Mouse (Mus musculus) T-helper 17 cell (primary cell): Measurements from ENCODE around the gene Efcab9.

ENCODE experiments used
- in situ Hi-C, 2 experiments: fragments of 300-600 bp; cut with MboI, MseI; formaldehyde crosslinking; loops; 1 replicate in 1 of 2; 2 replicates in 1 of 2; pipeline ENCODE4 v1.15.1; 2025; ENCODE audit warnings: high pct_unique_total_duplicates in 2 of 2

Gene Efcab9

DNA sequence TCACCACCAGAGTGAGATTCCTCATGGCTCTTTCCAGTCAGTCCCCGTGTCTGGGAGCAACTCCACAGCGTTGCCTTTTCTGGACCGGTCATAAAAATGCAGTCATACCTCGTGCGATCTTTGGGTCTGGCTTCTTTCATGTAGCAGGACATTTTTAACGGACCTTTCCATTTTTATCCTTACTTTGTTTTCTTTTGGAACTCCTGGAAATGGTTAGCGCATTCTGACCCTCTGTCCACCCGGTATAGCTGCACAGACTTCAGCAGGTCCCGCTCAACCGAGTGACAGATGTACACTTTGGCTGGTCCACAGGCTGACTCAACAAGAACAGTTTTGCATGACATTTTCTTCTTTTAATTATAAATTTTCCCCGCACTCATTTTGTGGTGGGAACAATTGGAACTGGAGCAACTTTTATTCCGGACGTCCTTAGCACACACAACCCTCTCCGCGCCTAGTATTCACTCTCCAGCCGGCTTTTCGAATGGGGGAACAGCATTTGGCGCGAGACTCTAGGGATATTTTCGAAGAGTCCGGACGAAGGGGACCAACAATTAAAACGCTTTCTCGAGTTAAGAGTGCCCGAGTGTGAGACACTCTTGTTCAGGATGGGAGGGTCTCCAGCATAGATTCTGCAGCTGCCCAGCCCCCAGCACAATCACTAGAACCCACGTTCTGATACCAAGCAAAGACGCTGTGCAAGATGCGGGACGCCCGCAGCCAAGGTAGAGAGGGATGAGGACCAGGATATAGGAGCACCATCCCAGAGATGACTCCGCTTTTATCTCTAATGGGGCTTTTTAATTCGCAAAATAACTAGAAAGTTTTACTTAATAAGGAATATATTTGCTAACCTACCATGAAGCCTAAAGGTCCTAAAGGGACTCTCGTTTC lies at the start of gene Efcab9:
Efcab9 (minus strand) TSS at position 211 of the 894 bp plus-strand sequence.
- in situ Hi-C loops: loop anchor here in 1 of 2 experiments (5.0 kb wide), 1 partner anchor 40 kb away; no protein-coding TSS in a partner anchor

DNA sequence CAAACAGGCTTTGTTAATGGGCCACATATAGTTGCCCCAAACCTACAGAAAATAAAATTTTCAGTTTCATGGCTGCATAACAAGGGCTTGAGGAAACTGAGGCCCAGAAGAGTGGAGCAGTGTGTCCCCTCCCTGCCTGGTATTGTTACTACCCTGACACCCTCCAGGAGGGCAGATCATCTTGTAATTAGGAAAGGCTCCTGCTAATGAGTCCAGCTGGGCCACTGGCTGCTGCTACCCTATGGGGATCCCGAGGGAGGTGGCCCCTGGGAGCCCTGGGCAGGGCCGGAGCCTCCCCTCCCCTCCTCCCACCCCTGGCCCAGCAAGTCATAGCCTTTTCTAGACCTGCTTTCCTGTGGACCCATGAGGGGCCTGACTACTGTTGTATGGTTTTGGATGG lies 49.1 kb upstream of the Efcab9 start:
- in situ Hi-C loops: no loop called here

DNA sequence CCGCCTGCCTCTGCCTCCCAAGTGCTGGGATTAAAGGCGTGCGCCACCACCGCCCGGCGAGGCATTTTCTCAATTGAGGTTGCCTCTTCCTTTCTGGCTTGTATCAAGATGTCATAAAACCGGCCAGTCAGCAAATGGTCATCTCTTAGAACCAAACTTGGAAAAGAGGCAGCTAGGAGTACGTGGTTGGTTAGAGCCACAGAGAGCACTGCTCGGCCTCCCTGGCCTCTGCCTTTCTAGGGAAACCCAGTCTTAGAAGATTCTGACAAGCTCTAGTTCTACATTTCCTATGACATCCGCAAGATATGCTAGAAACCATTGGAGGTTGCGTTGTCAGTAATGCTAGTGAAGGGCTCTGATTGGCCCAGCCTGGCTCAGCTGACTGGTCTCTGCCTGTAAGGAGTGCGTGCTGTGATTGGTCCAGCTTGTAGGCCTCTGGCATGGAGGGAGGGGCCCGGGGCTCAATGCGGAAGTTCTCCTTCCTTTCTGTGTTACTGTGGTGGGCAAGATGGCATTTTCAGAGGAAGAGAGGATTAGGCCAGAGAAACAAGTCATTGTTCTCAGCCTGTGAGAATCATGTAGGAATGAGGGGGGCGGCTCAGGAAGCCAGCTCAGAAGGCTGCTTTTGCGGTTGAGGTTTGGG lies 48.5 kb upstream of the Efcab9 start:
- in situ Hi-C loops: no loop called here

DNA sequence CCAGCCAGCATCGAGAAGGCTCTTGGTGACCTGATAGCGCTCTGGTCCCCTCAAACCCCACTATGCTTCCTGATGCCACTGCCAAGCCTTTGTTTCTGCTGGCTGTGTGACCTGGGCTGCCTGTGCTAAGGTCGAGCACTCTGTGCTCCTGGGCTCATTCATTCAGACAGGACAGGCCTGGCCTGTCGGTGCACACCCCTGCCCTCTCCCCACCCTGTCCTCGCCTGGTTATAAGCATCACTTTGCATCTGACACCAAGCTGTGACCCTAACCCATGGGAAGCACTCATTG lies 44.8 kb upstream of the Efcab9 start:
- in situ Hi-C loops: no loop called here

DNA sequence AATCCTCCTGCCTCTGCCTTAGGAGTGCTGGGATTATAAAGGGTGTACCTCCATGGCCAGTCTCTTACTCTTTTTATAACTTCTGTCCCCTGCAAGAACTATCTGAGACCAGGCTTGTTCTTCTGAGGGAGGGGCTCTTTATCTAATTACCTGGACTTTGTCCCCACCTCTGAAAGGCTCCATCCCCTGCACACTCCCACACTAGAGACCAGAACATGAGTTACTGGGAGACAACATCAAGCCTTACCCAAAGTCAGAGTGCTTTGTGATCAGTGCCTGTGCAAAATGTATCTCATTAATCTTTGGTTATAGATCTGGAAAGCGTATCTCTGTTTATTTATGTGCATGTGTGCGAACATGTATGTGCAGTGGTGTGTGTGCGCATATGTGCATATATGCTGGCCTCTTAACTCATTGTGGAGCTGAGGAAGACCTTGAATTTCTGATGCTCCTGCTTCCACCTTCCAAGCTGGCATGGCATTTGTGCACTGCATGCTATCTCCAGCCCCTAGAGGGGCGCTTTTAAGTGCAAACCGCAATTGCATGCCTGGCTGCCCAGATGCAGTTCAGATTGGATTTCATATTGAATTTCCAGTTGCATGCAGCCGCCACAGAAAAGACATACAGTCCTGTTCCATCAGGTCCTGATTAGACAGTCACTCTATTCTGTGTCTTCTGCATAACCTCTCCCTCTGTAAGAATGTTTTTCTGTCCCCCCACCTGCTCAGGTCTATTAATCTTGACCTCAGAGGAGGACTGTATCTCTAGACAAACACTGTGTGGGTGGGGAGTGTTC lies 44.3 kb upstream of the Efcab9 start:
- in situ Hi-C loops: no loop called here

DNA sequence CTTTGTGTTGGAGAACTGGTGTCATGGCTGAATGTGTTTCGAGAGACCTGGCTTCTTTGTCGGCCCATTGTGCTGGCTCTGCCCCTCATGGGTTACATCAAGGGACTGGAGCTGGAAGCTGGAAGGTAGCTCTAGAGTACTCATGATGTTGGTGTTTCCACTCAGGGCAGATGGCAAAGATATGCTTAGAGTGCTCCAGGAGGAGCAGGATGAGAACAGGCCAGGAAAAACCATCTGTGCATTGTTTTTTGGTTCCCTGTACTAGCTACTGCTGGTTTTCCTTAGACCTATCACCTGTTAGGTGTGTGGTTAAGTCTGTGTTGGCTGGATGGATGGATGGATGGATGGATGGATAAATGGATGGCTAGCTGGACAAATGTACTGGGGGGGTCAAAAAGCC lies 41.8 kb upstream of the Efcab9 start:
- in situ Hi-C loops: loop anchor here in 1 of 2 experiments (5.0 to 25.0 kb wide), 2 partner anchors 41 to 561 kb away; partner anchors contain the start of genes Efcab9, Nsg2 and Stk10

DNA sequence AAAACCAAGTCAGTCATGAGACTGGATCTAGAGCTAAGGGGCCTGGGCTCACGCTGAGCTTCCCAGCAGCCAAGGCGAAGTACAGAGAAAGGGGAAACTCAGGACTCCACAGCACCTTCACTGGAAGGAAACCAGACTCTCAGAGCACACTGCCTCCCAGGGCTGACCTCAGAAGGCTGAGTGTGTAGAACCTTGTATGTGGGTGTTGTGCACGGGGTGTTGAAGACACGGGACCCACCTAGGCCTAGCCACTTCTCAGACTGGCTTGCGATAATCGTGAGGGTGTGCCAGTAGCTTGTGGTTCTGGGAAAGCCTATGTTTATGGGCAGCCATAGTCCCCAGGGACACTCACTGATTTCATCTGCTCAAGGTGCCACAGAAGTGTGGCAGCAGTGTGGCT lies 39.2 kb upstream of the Efcab9 start:
- in situ Hi-C loops: loop anchor here in 1 of 2 experiments (5.0 to 25.0 kb wide), 2 partner anchors 39 to 559 kb away; partner anchors contain the start of genes Efcab9, Nsg2 and Stk10

DNA sequence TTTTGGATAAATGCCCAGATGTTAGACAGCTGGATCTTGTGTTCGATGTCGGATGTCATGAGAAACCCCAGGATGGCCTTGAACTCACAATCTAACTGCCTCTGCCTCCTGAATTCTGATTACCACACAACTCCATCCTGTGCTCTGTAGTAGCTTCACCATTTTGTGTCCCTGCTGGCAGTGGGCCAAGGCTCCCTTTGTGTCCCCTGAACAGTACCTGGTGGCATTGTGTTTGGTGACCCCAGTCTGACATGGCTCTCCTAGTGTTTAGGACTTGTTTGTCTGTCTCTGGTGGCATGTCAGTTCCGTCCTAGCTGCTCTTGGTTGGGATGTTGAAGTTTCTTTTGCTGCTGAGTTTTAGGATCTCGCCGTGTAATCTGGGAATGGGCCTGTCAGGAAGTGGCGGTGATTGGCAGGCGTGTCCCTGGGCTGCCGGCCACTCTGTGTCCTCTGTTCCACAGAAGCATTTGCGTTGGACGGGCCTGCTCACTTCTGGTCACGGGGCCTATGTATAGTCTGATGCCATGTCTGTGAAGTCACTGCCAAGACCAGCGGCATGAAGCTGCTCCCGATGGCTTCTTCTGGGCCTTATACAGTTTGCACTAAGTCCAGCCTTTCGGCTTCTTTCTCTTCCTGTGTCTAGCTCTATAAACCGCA lies 36.9 kb upstream of the Efcab9 start:
- in situ Hi-C loops: loop anchor here in 1 of 2 experiments (25.0 kb wide), 1 partner anchor 556 kb away; the partner anchor contains the start of gene Nsg2

DNA sequence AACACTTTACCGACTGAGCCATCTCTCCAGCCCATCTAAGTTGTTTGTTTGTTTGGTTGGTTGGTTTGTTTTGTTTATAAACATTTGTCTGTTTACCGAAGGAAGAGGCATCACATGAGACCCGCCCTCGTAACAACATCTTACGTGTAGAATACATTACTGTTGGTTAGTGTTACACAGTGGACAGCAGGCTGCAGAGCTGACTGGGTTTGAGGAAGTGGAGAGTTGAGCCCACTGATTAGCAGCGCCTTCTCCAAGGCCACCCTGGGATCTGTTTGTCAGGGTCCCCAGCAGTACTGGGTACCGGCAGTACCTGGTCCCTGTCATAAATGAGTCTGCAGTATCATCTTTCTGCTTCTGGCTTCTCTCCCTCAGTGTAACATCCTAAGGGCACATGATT lies 36.2 kb upstream of the Efcab9 start:
- in situ Hi-C loops: loop anchor here in 1 of 2 experiments (25.0 kb wide), 1 partner anchor 556 kb away; the partner anchor contains the start of gene Nsg2

DNA sequence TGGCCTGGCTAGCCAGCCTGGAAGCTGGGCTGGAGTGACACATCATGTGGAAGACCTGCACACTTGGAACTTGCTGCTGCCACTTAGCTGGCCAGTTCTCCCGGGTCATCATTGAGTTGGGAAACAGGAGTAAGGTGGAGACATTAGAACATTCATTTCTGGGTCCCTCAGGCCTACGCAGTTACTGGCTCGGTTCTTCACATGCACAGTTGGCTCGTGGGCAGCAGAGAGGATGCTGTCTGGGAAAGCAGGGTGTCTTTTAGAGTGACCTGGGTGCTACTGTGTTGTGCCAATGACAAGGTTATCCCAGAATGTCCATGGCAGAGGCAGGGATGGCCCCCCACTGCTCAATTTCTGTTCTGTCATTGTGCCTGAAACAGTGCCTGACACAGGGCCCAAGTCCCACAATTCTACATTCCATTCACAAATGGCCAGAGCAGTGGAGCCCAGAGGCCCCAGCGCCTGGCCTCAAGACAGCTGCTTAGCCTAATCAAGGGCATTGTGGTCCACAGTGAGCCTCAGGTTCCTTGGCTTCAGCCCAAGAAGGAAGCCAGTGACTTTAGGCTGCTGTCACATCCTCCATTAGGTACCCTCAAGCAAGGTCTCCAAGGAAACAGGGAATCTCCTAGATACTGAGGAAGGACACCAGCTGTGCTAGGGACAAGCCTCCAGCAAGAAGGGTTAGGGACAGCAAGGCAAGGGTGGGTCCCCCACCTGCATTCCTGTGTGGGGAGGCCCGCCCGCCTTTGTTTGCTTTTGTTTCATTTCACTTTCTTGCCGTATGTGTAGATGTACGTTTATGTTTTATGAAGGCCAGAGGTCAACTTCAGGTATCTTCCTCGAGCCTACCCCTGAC lies 35.3 kb upstream of the Efcab9 start:
- in situ Hi-C loops: loop anchor here in 1 of 2 experiments (25.0 kb wide), 1 partner anchor 555 kb away; the partner anchor contains the start of gene Nsg2

DNA sequence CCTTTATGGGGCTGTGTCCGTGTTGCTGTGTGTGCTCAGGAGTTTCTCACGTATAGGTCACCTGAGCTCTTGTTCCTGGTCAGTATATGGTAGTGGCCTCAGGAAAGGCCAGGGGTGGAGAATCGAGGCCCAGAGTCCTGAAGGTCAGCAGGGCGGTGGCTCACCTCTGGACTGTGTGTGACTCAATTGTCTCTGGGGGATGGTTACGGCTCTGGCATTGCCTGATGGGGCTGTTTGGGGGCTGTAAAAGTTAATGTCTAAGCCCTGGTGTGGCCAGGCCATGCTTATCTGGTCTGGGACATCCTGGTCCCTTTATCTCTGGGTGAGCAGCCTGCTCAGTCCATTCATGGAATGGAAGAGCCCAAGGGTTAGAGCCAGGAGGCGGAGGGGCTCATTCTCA lies 34.3 kb upstream of the Efcab9 start:
- in situ Hi-C loops: loop anchor here in 1 of 2 experiments (25.0 kb wide), 1 partner anchor 554 kb away; the partner anchor contains the start of gene Nsg2

DNA sequence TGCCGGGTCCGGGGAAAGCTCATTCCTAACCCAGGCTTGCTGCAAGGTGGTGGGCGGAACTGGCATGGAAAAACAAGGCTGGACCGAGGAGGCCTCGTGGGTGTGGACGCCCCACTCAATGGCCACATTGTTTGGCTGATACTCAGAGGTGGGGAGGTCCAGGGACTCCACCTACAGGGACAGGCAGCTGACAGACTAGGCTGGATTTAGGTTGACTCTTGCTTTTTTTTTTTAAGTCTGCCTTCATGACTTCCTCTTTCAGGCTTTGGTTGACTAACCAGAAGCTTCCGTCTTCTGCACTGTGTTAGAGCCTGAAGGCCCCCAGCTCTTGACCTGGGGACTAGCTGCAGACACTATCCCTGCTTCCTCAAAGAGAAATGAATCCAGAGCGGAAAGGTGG lies 33.2 kb upstream of the Efcab9 start:
- in situ Hi-C loops: loop anchor here in 1 of 2 experiments (25.0 kb wide), 1 partner anchor 553 kb away; the partner anchor contains the start of gene Nsg2

DNA sequence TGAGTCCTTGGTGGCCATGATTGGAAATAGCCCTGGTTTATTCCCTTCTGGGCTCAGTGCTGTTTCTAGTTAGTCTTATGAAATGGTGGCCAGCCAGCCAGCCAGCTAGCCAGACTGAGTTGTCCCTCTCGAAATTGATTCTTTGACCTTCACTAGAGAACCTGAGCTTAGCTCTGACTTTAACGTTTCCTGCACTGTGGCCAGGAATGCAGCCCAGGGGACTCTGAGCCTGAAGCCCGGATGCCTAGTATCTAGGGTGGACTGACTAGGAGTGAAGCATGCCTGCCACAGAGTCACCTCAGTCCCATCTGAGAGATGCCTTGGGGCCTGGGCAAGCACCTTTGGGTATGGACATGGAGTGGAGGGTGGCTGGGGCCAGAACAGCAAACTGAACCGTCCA lies 32.7 kb upstream of the Efcab9 start:
- in situ Hi-C loops: loop anchor here in 1 of 2 experiments (25.0 kb wide), 1 partner anchor 552 kb away; the partner anchor contains the start of gene Nsg2

DNA sequence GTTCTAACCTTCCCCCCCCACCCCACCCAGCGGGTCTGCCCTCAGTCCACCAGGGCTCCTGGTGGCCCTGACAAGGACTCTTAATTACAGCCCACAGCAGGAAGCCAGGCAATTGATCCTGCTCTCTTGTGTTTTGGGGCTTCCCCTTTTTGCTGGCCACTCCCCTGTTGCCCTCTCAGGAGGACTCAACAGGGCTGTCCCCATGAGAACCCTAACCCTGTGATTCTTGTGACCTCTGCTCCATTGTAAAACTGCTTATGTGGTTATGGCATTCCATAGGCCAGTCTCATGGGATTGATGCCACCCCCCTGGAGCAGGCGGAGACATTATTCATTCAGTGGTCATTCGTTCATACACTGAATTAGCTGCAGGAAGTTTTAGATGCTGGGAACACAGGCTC lies 31.8 kb upstream of the Efcab9 start:
- in situ Hi-C loops: loop anchor here in 1 of 2 experiments (25.0 kb wide), 1 partner anchor 551 kb away; the partner anchor contains the start of gene Nsg2

DNA sequence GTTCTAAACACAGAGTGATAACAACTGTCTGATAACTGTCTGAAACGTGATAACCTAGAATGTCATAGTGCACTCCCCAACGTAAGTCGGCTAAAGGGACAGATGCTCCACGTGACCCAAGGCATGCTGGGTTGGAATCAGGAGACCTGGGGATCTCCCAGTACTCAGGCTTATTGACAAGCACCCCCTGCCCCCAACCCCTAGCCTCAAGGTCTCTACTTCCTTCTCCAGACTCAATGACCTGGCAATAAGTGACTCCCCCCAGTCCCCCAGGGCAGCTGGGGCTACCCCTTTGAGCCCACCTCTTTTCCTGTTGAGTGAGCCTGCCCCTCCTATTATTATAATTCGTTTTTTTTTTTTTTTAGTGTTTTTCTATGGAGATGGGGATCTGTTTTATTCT lies 30.8 kb upstream of the Efcab9 start:
- in situ Hi-C loops: loop anchor here in 1 of 2 experiments (25.0 kb wide), 1 partner anchor 550 kb away; the partner anchor contains the start of gene Nsg2

DNA sequence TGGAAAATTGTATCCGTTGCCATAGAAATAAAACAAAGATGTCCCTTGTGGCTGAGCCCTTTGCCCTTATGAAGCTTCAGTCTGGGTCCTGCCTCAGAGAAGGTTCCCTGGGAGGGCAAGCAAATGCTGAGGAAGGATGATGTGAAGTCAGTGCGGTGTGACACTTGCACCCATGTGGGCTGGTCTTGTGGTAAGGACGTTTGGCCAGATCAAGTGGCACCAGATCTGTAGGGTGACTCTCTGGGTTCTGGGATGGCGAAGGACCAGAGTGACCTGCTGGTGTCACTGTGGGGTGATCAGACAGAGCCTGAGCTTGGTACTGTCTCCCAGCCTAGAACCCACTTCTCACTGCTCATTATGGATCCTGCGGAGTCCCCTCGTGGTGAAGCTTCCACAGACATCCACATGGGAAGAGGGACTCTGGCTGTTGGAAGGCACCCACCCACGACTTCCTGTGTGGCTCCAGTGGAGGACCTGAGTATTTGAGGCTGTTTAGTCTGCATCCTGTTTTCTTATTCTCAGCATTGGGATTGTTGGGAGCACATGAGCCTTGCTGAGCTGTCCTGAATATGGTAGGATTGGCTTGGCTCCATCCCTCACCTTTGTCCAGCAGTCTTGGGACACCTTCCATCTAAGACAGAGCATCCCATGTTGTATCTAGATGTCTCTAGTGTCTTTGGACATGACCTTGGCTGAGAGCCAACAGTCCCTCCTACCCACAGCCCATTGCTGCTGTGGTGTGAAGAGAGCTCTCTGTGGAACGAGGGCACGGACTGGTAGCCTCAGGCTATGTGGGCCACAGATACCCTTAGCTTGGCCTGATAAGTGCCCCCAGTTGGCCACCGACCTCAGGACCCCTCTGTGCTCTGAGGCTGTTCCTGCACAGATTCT lies 29.8 kb upstream of the Efcab9 start:
- in situ Hi-C loops: loop anchor here in 1 of 2 experiments (25.0 kb wide), 1 partner anchor 549 kb away; the partner anchor contains the start of gene Nsg2

DNA sequence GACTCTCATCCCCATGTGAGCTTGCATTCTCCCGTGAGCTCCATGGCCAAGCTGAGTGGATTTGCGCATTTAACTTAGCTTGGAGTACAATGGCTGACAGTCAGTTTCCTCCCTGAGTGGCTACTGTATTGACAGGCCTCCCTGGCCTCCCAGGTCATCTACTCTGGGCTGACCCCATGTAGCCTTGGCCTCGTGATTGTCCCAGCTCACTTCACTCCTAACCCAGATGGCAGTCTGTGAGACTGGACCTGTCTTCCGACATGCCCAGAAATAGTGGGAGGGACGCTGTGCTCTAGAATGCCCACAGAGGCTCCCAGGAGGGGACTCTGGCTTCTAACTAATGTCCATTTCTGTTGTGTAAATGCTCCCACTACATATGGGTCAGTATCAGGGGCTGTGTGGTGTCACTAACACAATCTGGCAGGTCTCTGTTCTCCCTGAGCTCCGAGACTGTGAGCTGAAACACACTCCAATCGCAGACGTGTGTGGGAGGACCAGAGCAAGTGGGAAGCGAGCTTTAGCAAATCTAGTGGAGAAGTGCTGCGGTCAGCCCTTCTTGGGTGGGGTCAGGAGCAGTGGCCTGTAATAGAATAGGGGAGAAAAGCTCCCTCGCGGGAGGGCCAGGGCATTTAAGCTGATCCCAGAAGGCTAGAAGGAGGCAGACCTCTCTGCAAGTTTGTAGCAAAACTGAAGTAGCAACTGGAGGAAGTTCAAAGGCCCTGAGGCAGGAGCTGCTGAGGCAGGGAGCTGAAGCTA lies 28.3 kb upstream of the Efcab9 start:
- in situ Hi-C loops: loop anchor here in 1 of 2 experiments (25.0 kb wide), 1 partner anchor 548 kb away; the partner anchor contains the start of gene Nsg2

DNA sequence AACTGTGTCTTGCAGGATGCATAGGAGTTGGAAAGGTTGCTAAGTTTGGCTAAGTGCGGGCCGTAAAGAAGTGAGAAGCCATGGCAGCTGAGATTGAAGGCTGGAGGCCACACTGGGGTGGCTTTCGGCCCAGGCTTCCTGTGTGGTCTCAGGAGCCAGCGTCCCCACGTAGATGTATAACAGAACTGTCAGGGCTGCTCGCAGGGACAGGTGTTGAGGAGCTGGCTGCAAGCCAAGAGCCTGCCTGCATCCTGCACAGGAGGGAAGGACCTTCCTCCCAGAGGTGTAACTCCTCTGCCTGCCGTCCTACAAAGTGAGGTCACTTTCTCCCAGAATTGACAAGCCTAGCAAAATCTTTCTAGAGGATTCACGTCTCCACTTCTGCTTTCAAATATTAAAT lies 26.8 kb upstream of the Efcab9 start:
- in situ Hi-C loops: loop anchor here (10.0 to 25.0 kb wide), 2 partner anchors 544 to 546 kb away; partner anchors contain the start of gene Nsg2 (in 1 of the 2)
